Mouse (Mus musculus) c-Kit-positive CD71-positive TER-119-negative erythroid progenitor cells, embryonic 14.5 days (primary cell): Measurements from ENCODE around the gene Tuba8.

Source experiments
- DNase-seq: peaks from one replicate; pipeline ENCODE4 v3.0.0-alpha.2; 2013; ENCODE audit warnings: low read depth

Gene Tuba8

GRCm38 (mm10) chr6:121194956-121195731 is 15.4 kb upstream of the Tuba8 start:
- no peak for DNase-seq

GRCm38 (mm10) chr6:121197807-121198365 is 12.6 kb upstream of the Tuba8 start:
- no peak for DNase-seq

DNA sequence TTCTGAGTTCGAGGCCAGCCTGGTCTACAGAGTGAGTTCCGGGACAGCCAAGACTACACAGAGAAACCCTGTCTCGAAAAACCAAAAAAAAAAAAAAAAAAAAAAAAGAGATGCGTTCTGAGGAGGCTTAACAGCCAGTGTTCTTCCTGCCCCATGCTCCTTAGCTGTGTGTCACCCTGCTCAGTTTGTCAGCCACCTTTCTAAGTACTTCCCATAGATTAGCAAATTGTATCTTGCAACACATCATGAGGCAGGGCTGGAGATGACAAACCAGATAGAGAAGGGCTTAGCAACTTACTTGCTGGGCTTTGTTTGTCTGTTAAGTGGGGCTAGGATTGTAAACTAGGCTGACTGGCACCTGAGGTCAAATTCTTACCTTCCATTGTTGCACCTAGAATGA is 10.0 kb upstream of the Tuba8 start:
- no peak for DNase-seq

- DNase-seq, result no peak
These were observed 8.5 kb upstream of the Tuba8 start for GRCm38 (mm10) chr6:121202026-121202425.

DNA sequence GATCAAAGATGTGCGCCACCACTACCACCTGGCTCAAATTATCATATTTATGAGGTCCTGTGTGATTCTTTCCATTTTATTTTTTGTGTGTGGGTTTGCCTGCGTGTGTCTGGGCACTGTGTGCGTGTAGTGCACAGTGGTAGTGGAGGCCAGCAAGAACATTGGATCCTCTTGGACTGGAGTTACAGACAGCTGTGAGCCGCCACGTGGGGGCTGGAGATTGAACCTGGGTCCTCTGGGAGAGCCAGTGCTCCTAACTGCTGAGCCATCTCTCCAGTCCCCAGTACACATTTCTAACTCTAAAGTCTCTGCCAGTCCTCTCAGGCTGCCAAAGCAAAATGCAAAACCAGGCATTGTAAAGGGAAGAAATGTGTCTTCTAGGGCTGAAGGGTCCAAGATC is 4.0 kb upstream of the Tuba8 start:
- DNase-seq, result no peak

- no peak for DNase-seq
These were observed 912 bp upstream of the Tuba8 start for GRCm38 (mm10) chr6:121209584-121209983.

- DNase-seq, result no peak
These were observed 412 bp downstream of the Tuba8 start for GRCm38 (mm10) chr6:121210926-121211289.

DNA sequence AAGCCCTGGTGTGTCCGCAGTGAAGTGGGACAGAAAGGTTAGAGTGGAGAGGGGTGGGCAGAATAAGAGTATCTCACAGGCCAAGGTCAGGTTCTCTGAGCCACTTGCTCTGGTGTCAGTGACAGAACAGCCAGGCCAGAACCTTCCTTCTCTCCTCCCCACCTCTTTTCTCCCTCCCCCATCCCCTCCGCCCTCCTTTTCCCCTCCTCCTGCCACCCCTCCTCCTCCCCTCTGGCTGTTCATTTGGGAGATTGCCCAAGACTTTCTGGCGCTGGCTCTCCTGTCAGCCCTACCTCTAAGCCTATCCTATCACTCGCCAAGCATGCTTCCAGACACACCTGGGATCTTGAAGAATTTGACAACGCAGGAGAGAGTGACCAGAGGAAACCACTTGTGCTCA is 1.2 kb downstream of the Tuba8 start:
- no peak for DNase-seq

- no peak for DNase-seq
These were observed 2.5 kb downstream of the Tuba8 start for GRCm38 (mm10) chr6:121212988-121213387.

DNA sequence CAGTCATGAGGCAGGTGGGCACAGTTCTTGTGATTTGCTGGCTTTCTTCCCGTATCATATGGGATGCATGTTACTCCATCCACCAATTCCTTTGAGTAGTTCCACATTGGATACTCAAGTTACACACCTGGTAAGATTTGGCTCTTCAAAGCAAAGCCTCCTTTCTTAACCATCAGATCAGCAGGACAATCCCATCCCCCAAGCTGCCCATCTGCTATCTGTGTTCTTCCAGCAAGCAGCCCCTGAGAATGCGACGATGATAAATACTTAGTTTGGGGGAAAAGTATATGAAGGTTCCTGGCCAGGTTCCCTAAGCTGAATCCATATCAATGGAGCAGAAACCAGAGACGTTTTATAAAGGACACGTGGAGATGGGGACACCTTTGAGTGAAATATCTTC is 3.7 kb downstream of the Tuba8 start:
- DNase-seq, result no peak

DNA sequence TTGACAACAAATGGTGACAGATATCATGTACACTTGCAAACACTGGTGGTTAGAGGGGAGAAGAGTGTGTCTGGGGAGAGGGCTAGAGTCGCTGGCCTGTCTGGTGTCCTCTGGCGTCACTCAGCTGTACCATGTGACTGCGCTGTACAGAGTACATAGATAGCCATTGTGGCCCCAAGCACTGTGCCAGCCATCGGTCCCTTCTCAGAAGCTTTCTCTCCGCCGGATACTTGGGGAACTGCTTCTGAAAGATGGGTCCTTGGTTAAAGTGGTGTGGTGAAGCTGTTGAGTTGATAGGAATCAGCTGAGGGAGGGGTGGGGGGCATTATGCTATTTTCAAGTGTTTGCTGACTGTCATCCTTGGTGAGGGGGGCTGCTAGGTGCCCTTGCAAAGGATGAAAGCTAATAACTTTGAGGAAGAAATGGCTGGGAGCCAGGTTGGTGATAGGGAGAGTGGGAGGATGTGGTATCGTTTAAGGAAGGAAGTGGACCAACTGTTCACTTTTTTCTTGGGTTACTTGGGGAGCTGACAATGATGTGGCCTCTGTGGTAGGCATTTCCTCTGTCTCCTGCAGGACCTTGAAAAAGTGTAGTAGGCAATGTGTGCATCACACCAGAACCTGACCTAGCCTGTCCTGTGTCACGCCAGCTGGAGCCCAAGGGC is 4.3 kb downstream of the Tuba8 start:
- DNase-seq, result no peak

DNA sequence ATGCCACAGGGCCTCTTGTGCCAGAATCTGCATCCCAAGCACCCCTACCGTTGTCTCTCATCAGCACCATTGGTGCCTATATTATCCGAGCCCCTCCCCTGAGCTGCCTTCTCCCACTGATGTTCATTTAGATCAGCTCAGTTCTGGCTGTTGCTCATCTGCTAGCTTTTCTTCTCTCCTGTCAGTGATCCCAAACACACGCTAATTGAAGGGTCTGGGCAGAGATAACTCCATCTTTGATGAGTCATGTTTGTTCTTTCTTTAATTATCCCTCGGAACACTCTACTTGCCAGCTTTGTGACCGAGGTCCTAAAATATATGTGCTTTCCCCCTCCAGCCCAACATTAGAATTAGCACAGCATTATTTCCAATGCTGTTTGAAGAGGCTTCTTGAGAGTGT is 4.8 kb downstream of the Tuba8 start:
- no peak for DNase-seq

DNA sequence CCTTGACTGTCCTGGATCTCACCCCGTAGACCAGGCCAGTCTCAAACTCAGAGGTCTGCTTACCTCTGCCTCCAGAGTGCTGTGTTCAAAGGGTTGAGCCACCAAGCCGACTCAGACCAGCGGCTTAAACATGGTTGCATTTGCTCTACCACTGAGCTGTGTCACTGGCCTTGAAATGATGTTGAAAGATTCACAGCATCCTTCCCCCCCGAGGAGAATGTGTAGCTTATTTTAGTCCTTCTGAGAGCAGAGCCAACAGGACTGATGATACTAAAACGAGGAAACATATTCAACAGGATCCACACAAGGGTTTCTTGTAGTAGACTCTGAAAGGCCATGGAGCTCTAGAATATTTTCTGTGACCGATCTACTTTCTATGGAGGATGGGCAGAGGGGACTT is 5.4 kb downstream of the Tuba8 start:
- DNase-seq, result no peak

- no peak for DNase-seq
These were observed 6.2 kb downstream of the Tuba8 start for GRCm38 (mm10) chr6:121216589-121217255.

DNA sequence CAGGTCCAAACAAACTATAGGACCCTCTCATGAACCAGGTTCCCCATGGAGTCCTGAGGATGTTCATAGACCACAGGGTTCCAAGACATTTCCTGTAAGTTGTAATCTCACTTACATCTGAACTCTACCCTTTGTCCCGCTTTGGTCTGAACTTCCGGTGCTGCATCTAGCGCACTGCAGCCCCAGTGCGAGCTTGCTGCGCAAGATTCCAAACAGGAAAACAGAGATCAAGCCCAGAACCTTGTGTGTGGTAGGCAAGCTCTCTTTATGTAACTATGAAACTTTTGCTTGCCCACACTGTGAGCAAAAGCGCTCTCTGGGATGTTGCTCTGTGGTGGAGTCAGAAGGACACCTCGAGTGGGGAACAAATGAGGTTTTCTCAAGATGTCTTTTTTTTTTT is 7.5 kb downstream of the Tuba8 start:
- no peak for DNase-seq

GRCm38 (mm10) chr6:121219406-121219805 is 8.9 kb downstream of the Tuba8 start:
- DNase-seq, result no peak

DNA sequence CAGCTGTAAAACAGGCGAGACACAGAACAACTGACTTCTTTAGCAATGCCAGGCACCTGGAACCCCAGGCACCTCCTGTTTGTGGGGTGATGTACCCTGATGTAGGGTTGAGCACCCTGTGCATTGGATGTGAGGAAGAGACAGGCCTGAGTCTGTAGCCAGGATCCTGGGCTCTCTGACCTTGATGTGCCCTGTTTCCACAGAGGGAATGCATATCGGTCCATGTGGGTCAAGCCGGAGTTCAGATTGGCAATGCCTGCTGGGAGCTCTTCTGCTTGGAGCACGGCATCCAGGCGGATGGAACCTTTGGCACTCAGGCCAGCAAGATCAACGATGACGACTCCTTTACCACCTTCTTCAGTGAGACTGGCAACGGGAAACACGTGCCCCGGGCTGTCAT is 9.7 kb downstream of the Tuba8 start:
- DNase-seq, result no peak

DNA sequence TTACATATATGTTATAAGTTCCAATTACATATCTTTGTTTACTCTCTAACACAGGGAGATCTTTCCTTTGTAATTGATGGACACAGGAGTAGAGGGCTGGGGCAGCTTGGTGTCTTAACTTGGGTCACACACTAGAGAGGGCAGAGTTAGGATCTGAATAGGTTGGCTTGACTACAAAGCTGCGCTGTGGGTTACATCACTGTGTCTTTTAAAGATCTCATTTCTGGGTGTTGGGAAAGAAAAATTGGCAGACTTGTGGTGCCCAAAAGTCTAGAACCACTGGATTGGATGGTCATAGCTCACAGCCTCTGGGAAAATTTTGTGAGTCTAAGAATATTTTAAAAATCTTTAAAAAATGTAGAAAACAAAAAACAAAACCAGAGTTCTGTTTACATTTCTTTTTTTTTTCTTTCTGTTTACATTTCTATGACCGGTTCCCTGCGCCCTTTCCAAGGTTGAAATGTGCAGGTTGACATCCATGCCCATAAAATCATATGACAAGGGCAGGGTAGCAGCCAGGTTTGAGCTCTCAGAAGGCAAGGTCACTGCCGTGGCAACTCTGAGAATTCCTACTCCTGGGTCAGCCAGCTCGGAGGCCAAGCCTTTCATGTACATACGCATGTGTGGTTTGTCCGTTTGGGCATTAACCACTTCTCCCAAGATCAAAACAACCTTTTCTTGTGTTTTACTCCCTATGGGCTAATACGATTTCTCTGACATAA is 11.5 kb downstream of the Tuba8 start:
- DNase-seq, result no peak

DNA sequence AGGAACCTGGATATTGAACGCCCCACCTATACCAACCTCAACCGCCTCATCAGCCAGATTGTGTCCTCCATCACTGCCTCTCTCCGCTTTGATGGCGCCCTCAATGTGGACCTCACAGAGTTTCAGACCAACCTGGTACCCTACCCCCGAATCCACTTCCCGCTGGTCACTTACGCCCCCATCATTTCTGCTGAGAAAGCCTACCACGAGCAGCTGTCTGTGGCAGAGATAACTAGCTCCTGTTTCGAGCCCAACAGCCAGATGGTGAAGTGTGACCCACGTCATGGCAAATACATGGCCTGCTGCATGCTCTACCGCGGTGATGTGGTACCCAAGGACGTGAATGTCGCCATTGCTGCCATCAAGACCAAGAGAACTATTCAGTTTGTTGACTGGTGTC is 12.5 kb downstream of the Tuba8 start:
- DNase-seq, result no peak

- DNase-seq, result no peak
These were observed 13.6 kb downstream of the Tuba8 start for GRCm38 (mm10) chr6:121224067-121224466.

DNA sequence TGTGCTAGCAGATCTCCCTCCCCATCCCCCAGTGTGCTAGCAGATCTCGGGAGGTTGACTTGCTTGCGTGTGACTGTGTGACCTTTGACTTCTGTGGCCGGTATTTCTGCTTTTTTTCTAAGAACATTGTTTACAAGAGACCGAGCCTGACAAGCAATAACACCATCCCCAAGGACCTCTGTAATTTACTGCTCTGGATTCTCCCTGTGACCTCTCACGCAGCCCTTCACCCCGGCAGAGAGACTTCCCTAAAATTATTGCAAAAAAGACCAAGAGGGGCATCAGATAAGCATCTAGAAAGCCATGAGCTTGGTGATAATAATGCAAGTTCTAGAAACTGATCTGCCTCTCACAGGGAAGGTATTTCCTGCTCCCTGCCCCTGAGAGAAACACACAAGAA is 14.5 kb downstream of the Tuba8 start:
- no peak for DNase-seq

GRCm38 (mm10) chr6:121226043-121226442 is 15.5 kb downstream of the Tuba8 start:
- DNase-seq, result no peak
